Mouse (Mus musculus) midbrain, embryonic 14.5 days (tissue): ENCODE measurements at regions not wholly inside any gene's neighbourhood (a gene's known extent, or its start where the extent isn't known, plus 50 kb on each side); places are given as distances from the start of the nearest gene placed in this dataset.
A peak's percentile ranks its signal among the peaks of the same experiment; 100 is the strongest.

Source experiments
- ATAC-seq: fragments of 200-750 bp; cut with Nextera tagmentation; 2 replicates; pipeline ENCODE4 v1.8.0; 2017; ENCODE audit warnings: moderate number of reproducible peaks, moderate library complexity; ENCODE audit not compliant: low FRiP score, low TSS enrichment
- DNase-seq: peaks from one replicate; pipeline ENCODE4 v3.0.0-alpha.2; 2015
- H3K27ac ChIP-seq: fragments of 300-500 bp; sonication (generic); replicated peaks from 2 replicates; pipeline ENCODE4 v1.5.1; 2014; ENCODE audit warnings: mild to moderate bottlenecking, low read depth, low read length, moderate library complexity
- H3K27me3 ChIP-seq: fragments of 300-500 bp; sonication (generic); 2 replicates; pipeline ENCODE4 v1.6.1; 2014; ENCODE audit warnings: low read length, control low read depth, mixed read lengths; ENCODE audit not compliant: control insufficient read depth, insufficient read depth
- H3K36me3 ChIP-seq: fragments of 300-500 bp; sonication (generic); 2 replicates; pipeline ENCODE4 v1.6.1; 2014; ENCODE audit warnings: low read length, control low read depth; ENCODE audit not compliant: control insufficient read depth, insufficient read depth
- H3K4me1 ChIP-seq: fragments of 300-500 bp; sonication (generic); 2 replicates; pipeline ENCODE4 v1.6.1; 2014; ENCODE audit warnings: mild to moderate bottlenecking, antibody characterized with exemption, low read length, control low read depth; ENCODE audit not compliant: control insufficient read depth, insufficient read depth
- H3K4me2 ChIP-seq: fragments of 300-500 bp; sonication (generic); 2 replicates; pipeline ENCODE4 v1.6.1; 2014; ENCODE audit warnings: mild to moderate bottlenecking, low read length, moderate library complexity
- H3K4me3 ChIP-seq: fragments of 300-500 bp; sonication (generic); replicated peaks from 2 replicates; pipeline ENCODE4 v1.5.1; 2014; ENCODE audit warnings: low read depth, low read length
- H3K9ac ChIP-seq: fragments of 300-500 bp; sonication (generic); replicated peaks from 2 replicates; pipeline ENCODE4 v1.6.1; 2014; ENCODE audit warnings: mild to moderate bottlenecking, low read length, moderate library complexity
- H3K9me3 ChIP-seq: fragments of 300-500 bp; sonication (generic); 2 replicates; pipeline ENCODE4 v1.6.1; 2016; ENCODE audit warnings: low read length, control low read depth, mixed read lengths; ENCODE audit not compliant: control insufficient read depth
- WGBS: fragments of 180-500 bp; shearing (Covaris S2); extraction: QIAGEN DNeasy Blood & Tissue Kit; methylation state at CpG from one replicate; pipeline ENCODE4 v1.1.7; 2014; 5-methylcytosine and 5-hydroxymethylcytosine counted together

- H3K27ac ChIP-seq = no peak overlapping the region
- no peak overlapping the region for H3K4me3 ChIP-seq
- H3K9ac ChIP-seq = no peak overlapping the region
- H3K4me2 ChIP-seq = no peak overlapping the region
- H3K9me3 ChIP-seq = no peaks in the 10 kb centered on the region
- ATAC-seq (no peak), DNase-seq (no peak)
- no peaks in the 10 kb centered on the region for H3K36me3 ChIP-seq
- H3K27me3 ChIP-seq = no peaks in the 10 kb centered on the region
- WGBS = 62% methylated on average over 11 of the region's 11 CpGs
- H3K4me1 ChIP-seq = no peaks in the 10 kb centered on the region
These were observed 211.7 kb downstream of the Spry2 start for GRCm38 (mm10) chr14:105684826-105685465.

GRCm38 (mm10) chr14:105684329-105684728, 212.3 kb downstream of the Spry2 start:
- Histone ChIP-seq H3K9ac (no peak overlapping the region), H3K9me3 (no peaks in the 10 kb centered on the region), H3K4me3 (no peak overlapping the region), H3K4me2 (no peak overlapping the region), H3K27me3 (no peaks in the 10 kb centered on the region), H3K27ac (no peak overlapping the region), H3K36me3 (no peaks in the 10 kb centered on the region), H3K4me1 (no peaks in the 10 kb centered on the region)
- no peak for DNase-seq
- 87% methylated on average over 2 of the region's 2 CpGs for whole genome bisulfite sequencing
- no peak for ATAC-seq

GRCm38 (mm10) chr14:105676646-105676930, 220.0 kb downstream of the Spry2 start:
- no peak overlapping the region for H3K9ac ChIP-seq
- no peaks in the 10 kb centered on the region for H3K36me3 ChIP-seq
- 0 out of 2 replicates have a peak, but pooled peaks cover 4% of the 10 kb centered on the region for H3K4me1 ChIP-seq
- no peaks in the 10 kb centered on the region for H3K27me3 ChIP-seq
- ATAC-seq (no peak), DNase-seq (no peak)
- no peaks in the 10 kb centered on the region for H3K9me3 ChIP-seq
- WGBS = 6% methylated on average over 4 of the region's 4 CpGs
- H3K27ac ChIP-seq = no peak overlapping the region
- no peak overlapping the region for H3K4me2 ChIP-seq
- H3K4me3 ChIP-seq = no peak overlapping the region

GRCm38 (mm10) chr14:105675801-105676645, 220.6 kb downstream of the Spry2 start:
- Histone ChIP-seq H3K4me1 (0 out of 2 replicates have a peak, but pooled peaks cover 4% of the 10 kb centered on the region), H3K9me3 (no peaks in the 10 kb centered on the region), H3K27ac (no peak overlapping the region), H3K36me3 (no peaks in the 10 kb centered on the region), H3K9ac (no peak overlapping the region), H3K27me3 (no peaks in the 10 kb centered on the region), H3K4me2 (no peak overlapping the region), H3K4me3 (no peak overlapping the region)
- DNase-seq (peak; percentile 82), ATAC-seq (peak; percentile 34; the same call in 1 of the 2 replicates)
- WGBS = 26% methylated on average over 13 of the region's 13 CpGs

- no peak overlapping the region for H3K9ac ChIP-seq
- no peak for ATAC-seq
- no peaks in the 10 kb centered on the region for H3K27me3 ChIP-seq
- H3K27ac ChIP-seq = no peak overlapping the region
- no peak for DNase-seq
- no peaks in the 10 kb centered on the region for H3K9me3 ChIP-seq
- H3K4me3 ChIP-seq = no peak overlapping the region
- 0 out of 2 replicates have a peak, but pooled peaks cover 4% of the 10 kb centered on the region for H3K4me1 ChIP-seq
- H3K36me3 ChIP-seq = no peaks in the 10 kb centered on the region
- H3K4me2 ChIP-seq = no peak overlapping the region
These were observed 221.6 kb downstream of the Spry2 start for GRCm38 (mm10) chr14:105675006-105675405.

GRCm38 (mm10) chr14:105668969-105669368, 227.7 kb downstream of the Spry2 start:
- no peaks in the 10 kb centered on the region for H3K36me3 ChIP-seq
- H3K27ac ChIP-seq = 0 out of 2 replicates have a peak overlapping the region, but pooled peaks have one; percentile 32
- H3K4me1 ChIP-seq = peaks cover 9% of the 10 kb centered on the region
- peak; percentile 73 for DNase-seq
- WGBS = 21% methylated on average over 11 of the region's 11 CpGs
- H3K4me3 ChIP-seq = no peak overlapping the region
- peak; percentile 68; the same call in 1 of the 2 replicates for ATAC-seq
- H3K27me3 ChIP-seq = no peaks in the 10 kb centered on the region
- no peaks in the 10 kb centered on the region for H3K9me3 ChIP-seq
- peak overlapping the region; percentile 3; the same call in 1 of the 2 replicates for H3K4me2 ChIP-seq
- no peak overlapping the region for H3K9ac ChIP-seq

GRCm38 (mm10) chr14:105664671-105665198, 231.9 kb downstream of the Spry2 start:
- Histone ChIP-seq H3K9ac (no peak overlapping the region), H3K4me3 (no peak overlapping the region), H3K9me3 (no peaks in the 10 kb centered on the region), H3K27me3 (no peaks in the 10 kb centered on the region), H3K36me3 (no peaks in the 10 kb centered on the region), H3K4me2 (no peak overlapping the region), H3K27ac (peak overlapping the region; percentile 39), H3K4me1 (peaks cover 9% of the 10 kb centered on the region)
- ATAC-seq (peak; percentile 41; the same call in 1 of the 2 replicates), DNase-seq (peak; percentile 51)
- 39% methylated on average over 7 of the region's 7 CpGs for WGBS

GRCm38 (mm10) chr14:105663472-105663871, 233.1 kb downstream of the Spry2 start:
- Histone ChIP-seq H3K27me3 (no peaks in the 10 kb centered on the region), H3K27ac (no peak overlapping the region), H3K9ac (no peak overlapping the region), H3K4me2 (no peak overlapping the region), H3K4me1 (peaks cover 9% of the 10 kb centered on the region), H3K9me3 (no peaks in the 10 kb centered on the region), H3K4me3 (no peak overlapping the region), H3K36me3 (no peaks in the 10 kb centered on the region)
- 78% methylated on average over 4 of the region's 4 CpGs for WGBS
- ATAC-seq (no peak), DNase-seq (no peak)
